Mouse (Mus musculus): ENCODE measurements around the gene Cnot1.
"Not testable (repeated sequence)": the region's sequence is repeated elsewhere in the genome, so short reads cannot be mapped to it uniquely, and the experiment has no call there.

Cnot1 gene

GRCm38 (mm10) chr8:95807331-95807843 lies at the start of gene Cnot1:
TSS of gene Cnot1 (minus strand) at chr8:95807464.
- peak; percentile 92 to 94 for DNase-seq (ENCODE audit: low spot score in 2 of 2)

- no peak for DNase-seq (ENCODE audit: low spot score in 2 of 2)
Measured at GRCm38 (mm10) chr8:95854174-95854573, 46.9 kb upstream of the Cnot1 start.

- peak; percentile 31 to 64 for DNase-seq (ENCODE audit: low spot score in 2 of 2)
Measured at GRCm38 (mm10) chr8:95853102-95853843, 46.0 kb upstream of the Cnot1 start, which contains the start of gene Slc38a7. TSS of gene Slc38a7 (minus strand) at chr8:95853539.

GRCm38 (mm10) chr8:95852290-95852689 lies 45.0 kb upstream of the Cnot1 start:
- no peak for DNase-seq (ENCODE audit: low spot score in 2 of 2)

GRCm38 (mm10) chr8:95850326-95850725 lies 43.1 kb upstream of the Cnot1 start:
- DNase-seq (ENCODE audit: low spot score in 2 of 2) = no peak

- DNase-seq (ENCODE audit: low spot score in 2 of 2) = no peak
Measured at GRCm38 (mm10) chr8:95848734-95849464, 41.6 kb upstream of the Cnot1 start.

GRCm38 (mm10) chr8:95848061-95848551 lies 40.8 kb upstream of the Cnot1 start:
- no peak for DNase-seq (ENCODE audit: low spot score in 2 of 2)

GRCm38 (mm10) chr8:95845026-95845425 lies 37.8 kb upstream of the Cnot1 start:
- no peak for DNase-seq (ENCODE audit: low spot score in 2 of 2)

GRCm38 (mm10) chr8:95843968-95844367 lies 36.7 kb upstream of the Cnot1 start:
- no peak for DNase-seq (ENCODE audit: low spot score in 2 of 2)

GRCm38 (mm10) chr8:95841436-95841835 lies 34.2 kb upstream of the Cnot1 start:
- no peak for DNase-seq (ENCODE audit: low spot score in 2 of 2)

GRCm38 (mm10) chr8:95839289-95839688 lies 32.0 kb upstream of the Cnot1 start:
- DNase-seq (ENCODE audit: low spot score in 2 of 2) = no peak

GRCm38 (mm10) chr8:95837266-95837665 lies 30.0 kb upstream of the Cnot1 start:
- DNase-seq (ENCODE audit: low spot score in 2 of 2) = no peak

- no peak for DNase-seq (ENCODE audit: low spot score in 2 of 2)
Measured at GRCm38 (mm10) chr8:95835891-95836290, 28.6 kb upstream of the Cnot1 start.

- no peak for DNase-seq (ENCODE audit: low spot score in 2 of 2)
Measured at GRCm38 (mm10) chr8:95833435-95833984, 26.2 kb upstream of the Cnot1 start.

GRCm38 (mm10) chr8:95832603-95833434 lies 25.6 kb upstream of the Cnot1 start:
- peak; percentile 78 to 86 for DNase-seq (ENCODE audit: low spot score in 2 of 2)

GRCm38 (mm10) chr8:95830144-95830543 lies 22.9 kb upstream of the Cnot1 start:
- no peak for DNase-seq (ENCODE audit: low spot score in 2 of 2)

GRCm38 (mm10) chr8:95825162-95825561 lies 17.9 kb upstream of the Cnot1 start, which contains the start of gene Sap18b:
TSS of gene Sap18b (plus strand) at chr8:95825346.
- DNase-seq (ENCODE audit: low spot score in 2 of 2) = not testable (repeated sequence)

- DNase-seq (ENCODE audit: low spot score in 2 of 2) = no peak
Measured at GRCm38 (mm10) chr8:95822699-95823098, 15.4 kb upstream of the Cnot1 start.

- DNase-seq (ENCODE audit: low spot score in 2 of 2) = no peak
Measured at GRCm38 (mm10) chr8:95822096-95822495, 14.8 kb upstream of the Cnot1 start.

- no peak for DNase-seq (ENCODE audit: low spot score in 2 of 2)
Measured at GRCm38 (mm10) chr8:95821266-95821665, 14.0 kb upstream of the Cnot1 start.

GRCm38 (mm10) chr8:95818211-95818610 lies 10.9 kb upstream of the Cnot1 start:
- no peak for DNase-seq (ENCODE audit: low spot score in 2 of 2)

All from spleen, postnatal 10 days (tissue).